Mouse (Mus musculus): ENCODE measurements around the gene Pex26.

Pex26 gene

DNA sequence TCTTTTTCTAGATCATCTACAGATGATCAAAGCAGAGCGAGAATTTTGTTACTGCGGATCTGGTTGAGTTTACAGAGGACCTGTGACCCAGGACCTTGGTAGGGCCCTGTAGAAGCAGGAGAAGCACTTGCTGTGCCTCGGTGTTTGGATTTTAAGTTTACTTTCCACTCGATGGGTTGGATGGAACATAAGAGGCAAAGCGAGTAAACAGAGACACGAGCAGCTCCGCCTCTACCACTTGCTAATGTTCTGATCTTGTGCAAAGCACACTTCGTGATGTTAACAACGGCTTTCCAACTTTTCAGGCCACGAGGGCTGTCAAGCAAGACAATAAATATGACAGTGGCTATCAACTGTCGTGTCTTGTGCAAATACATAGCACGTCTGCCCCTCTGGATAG is 20.9 kb upstream of the Pex26 start:
- ATAC-seq (ENCODE audit: insufficient number of reproducible peaks, low FRiP score, low TSS enrichment), result no peak

GRCm38 (mm10) chr6:121166098-121166552 is 17.3 kb upstream of the Pex26 start:
- ATAC-seq (ENCODE audit: insufficient number of reproducible peaks, low FRiP score, low TSS enrichment), result no peak

DNA sequence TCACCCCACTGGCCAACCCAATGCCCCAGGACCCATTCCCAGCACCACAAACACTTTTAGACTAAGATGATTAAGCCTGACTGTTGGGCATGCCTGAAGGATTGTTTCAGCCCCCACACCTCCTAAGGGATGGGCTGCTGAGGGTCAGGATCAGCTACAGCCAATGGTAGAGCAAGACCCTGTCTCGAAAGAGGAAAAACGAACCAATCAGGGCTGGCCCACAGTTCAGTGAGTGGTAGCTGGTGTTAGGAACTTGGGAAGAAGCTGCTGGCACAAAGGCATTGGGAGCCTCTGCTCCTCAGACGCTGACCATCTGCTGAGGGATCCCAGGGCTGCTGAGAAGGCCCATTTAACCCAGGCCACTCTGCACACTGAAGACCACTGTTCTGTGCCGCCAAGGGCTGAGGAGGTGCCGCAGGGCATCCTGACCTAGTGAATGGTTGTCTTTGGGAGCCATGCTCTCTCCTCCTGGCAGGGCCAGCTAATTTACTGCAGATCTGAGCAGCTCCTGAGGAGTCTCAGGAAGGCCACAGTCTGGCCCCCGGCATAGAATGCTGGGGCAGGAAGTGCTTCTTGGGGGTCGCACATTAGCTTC is 16.0 kb upstream of the Pex26 start:
- no peak for ATAC-seq (ENCODE audit: insufficient number of reproducible peaks, low FRiP score, low TSS enrichment)

DNA sequence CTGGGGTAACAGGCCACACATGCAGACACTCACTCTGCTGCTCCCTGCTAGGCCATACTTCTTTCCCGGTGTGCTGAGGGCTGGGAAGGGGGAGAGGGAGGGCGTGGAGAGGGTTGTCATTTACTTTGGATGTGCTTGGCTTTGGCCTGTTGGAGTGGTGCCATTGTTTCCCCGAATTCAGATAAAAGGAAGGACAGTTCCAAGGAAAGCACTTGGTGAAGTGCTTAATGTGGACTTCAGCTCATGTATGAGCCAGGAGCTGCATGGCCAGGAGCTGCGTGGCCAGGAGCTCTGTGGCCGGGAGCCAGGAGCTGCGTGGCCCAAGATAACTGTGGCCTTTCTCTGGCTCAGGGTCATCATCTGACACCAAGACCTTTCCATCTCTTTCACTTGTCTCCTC is 12.4 kb upstream of the Pex26 start:
- ATAC-seq (ENCODE audit: insufficient number of reproducible peaks, low FRiP score, low TSS enrichment), result no peak

DNA sequence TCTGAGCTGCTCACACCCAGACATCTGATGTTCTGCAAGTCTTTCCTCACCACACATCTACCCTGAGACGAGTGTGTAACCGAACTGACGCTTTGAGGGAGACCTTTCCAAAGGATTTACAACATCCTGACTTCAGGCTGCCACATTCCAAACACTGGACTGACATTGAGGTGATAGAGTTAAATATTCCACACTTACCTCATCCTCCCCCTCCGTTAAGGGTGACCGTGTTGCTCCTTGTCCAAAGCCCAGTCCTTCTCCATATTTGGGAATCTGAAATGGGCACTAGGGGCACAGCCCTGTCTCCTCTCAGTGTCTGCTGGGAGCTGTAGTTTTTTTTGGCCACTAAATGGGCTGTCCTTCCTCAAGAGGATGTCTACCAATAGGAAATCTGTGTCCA is 10.0 kb upstream of the Pex26 start:
- ATAC-seq (ENCODE audit: insufficient number of reproducible peaks, low FRiP score, low TSS enrichment), result no peak

GRCm38 (mm10) chr6:121174761-121175160 is 8.7 kb upstream of the Pex26 start:
- no peak for ATAC-seq (ENCODE audit: insufficient number of reproducible peaks, low FRiP score, low TSS enrichment)

DNA sequence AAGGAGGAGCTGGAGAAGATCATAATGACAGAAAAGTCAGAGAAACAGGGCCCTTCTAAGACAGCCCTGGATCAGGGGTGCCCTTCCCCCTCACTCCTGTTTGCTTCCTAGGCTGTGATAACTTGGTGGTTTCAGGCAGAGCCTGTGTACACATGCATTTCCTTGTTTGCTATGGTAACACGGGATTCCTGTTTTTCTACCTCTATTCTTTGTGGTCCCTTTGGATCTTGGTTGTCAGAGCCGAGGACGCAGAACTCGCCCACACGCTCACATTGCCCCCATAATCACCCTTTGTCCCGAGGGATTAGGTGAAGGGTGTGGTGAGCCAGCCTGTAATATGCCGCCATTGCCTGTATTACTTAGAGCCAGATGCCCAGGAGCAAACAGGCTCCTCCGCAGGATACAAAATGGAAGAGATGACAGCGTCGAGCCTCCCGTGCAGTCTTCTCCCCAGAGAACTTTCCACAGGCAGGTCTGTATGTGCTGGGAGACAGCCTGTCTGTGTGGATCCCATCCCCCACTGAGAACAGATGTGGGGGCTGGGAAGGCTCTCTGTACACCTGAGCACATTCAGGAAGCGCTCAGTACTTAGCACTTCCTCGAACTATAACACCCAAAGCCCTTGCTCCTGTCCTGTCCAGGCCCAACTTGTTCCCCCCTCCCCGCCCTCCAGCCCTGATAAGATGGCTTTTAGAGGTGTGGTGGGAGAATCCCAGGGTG is 7.3 kb upstream of the Pex26 start:
- no peak for ATAC-seq (ENCODE audit: insufficient number of reproducible peaks, low FRiP score, low TSS enrichment)

GRCm38 (mm10) chr6:121176731-121177098 is 6.8 kb upstream of the Pex26 start:
- no peak for ATAC-seq (ENCODE audit: insufficient number of reproducible peaks, low FRiP score, low TSS enrichment)

DNA sequence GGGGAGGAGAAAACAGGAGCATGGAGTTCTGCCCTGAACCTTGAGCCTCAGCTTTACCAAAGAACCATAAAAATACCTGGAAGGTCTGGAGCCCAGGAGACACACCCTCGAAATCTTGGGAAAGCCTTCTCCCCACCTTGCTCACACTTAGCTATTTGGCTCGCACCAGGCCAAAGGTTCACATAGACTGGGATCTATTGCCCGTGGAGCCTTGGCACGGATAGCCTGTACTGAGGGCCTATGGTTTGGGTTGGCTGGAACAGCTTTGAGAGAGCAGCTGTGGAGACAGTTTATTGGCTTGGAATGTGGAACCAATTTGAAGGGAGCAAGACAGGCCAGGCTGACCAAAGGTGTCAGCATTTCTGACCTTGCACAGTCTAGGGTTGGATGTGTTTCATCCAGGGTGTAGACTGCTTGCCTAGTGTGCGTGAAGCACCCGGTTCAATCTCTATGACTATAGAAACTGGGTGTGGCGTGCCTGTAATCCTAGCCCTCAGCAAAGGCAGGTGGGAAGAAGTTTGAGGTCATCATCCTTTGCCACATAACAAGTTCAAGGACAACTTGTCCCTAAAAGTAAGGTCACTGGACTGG is 6.3 kb upstream of the Pex26 start:
- no peak for ATAC-seq (ENCODE audit: insufficient number of reproducible peaks, low FRiP score, low TSS enrichment)

DNA sequence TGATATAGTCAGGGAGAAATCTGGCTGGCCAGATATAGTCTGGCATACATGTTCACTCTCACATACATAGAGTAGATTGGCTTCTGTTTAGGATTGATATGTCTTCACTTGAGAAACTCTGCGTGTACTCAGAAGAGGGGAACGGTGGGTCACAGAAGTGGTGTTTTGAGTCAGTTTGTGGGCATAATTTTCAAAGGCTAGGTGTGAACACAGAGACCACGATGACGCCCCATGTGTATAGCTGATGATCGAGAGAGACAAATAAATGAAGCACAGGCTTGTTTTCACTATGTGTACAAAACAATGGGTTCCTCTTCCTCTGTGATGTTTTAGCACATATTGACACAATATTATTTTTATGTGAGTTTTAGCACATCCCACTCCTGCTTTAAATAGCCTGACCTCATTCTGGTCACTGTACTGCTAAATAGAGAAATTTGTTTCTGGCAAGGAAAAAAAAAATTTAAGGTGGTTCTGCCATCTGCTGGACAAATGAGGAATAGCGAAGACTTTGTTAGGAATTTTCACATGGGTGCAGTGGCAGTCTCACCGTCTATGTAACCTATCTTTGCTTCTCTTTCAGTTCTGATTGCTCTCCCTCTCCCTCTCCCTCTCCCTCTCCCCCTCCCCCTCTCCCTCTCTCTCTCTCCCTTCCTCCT is 4.6 kb upstream of the Pex26 start:
- 0 out of 2 replicates have a peak, but pooled peaks have one; percentile 26 for ATAC-seq (ENCODE audit: insufficient number of reproducible peaks, low FRiP score, low TSS enrichment)

DNA sequence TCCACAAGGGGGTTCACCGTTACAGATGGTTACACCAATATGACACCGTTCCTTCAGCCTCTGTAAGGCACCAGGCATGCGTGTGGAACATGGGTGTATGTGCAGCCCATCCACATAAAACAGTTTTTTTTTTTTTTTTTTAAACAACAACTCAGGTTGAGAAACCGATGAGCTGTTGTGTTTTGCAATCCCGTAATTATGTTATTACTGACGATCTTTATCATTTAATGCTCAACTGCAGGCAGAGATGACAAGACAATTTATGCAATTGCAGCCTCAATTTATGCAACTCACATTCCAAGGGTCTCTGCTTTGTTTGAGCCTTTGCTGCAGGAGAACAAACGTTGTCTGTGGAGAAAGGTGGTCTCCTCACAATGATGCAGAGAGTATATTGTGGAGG is 3.6 kb upstream of the Pex26 start:
- no peak for ATAC-seq (ENCODE audit: insufficient number of reproducible peaks, low FRiP score, low TSS enrichment)

- ATAC-seq (ENCODE audit: insufficient number of reproducible peaks, low FRiP score, low TSS enrichment), result peak; percentile 49; the same call in 1 of the 2 replicates
Measured at GRCm38 (mm10) chr6:121184198-121185140, 1.0 kb downstream of the Pex26 start.

DNA sequence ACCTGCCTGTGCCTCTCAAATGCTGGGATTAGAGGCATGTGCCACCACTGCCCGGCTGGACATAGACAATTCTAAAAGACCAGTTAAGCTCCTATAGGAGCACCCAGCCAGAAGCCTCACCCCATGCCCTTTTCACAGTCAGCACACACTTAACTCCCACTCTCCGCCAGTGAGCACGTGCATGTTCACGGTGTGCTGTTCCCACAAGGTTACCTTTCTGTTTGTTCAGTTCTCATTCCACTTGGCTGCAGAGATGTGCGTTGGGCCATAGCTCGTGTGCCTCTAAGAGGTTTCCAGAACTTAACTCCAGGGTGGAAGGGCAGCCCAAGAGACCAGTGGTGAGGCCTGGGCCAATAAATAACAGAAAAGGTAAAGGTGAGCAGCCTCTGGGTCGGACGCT is 1.8 kb downstream of the Pex26 start:
- ATAC-seq (ENCODE audit: insufficient number of reproducible peaks, low FRiP score, low TSS enrichment), result no peak

DNA sequence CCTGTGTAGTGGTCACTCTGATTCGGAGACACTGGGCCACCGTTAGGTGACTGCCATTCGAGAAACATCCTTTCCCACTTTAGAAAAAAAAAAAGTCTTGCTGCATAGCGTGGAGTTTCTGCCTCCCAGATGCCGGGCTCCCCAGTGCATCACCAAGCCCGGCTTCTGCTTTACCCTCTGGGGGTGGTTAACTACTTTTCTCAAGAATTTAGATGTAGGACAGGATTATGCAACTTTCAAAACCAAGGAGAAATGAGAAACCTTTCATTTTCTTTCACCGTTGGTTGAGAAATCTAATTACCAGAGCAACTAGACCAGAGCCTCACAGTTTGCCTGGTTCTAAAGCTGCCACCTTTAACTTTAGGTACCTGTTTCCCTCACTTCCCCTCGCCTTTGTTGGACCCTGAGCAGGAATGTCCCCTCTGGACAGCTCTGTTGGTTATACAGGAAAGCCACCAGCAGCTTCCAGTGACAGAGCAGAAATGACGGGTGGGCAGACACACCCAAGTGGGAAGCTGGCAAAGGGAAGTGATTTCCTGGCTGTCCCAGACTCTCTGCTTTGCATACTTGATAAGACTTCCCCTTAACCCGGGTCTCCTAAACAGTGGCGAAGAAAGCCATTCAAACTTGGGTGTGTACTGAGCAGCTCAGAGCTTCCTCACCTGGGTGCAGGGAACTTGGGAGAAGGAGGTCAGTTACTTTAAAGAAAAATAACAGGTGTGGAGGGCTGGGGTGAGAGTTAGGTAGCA is 8.0 kb downstream of the Pex26 start:
- no peak for ATAC-seq (ENCODE audit: insufficient number of reproducible peaks, low FRiP score, low TSS enrichment)

DNA sequence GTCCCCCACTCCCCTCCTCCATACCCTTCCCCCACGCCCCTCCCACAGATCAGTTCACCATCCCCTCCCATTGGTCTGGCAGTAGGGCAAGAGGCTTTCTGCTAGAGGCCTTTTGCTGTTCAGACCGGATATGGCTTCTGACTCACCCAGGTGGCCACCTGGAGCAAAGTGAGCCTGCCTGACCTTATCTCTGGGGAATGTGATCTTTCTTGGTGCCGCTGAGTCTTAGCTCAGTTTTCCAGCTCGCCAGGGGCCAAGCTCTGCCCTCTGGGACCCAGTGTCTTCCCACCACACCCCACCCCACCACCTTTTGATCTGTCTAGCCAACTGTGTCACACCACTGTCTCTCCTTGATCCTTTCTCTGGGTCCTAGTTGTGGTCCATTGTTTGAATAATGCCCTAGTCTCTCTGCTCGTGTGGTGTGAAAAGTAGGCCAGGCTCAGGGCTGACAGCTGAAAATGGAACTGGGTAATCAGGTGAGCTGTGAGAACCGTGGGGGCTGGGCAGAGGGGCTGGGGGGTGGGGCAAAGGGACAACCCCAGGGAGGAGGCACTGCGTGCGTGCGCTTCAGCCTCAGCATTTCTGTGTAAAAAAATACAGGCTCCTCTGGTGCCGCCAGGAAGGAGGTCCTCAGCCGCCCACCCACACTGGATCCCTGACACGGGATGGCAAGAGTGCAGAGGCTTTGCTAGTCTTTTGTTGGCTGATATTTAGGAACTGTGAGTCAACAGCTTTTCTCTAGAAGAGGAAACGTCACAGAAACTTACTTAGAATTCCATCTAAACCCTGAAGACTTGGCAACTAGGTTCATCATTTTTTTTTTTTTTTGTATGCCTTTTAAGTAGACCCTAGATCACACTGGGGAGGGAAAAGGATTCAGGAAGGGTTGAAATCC is 10.8 kb downstream of the Pex26 start:
- no peak for ATAC-seq (ENCODE audit: insufficient number of reproducible peaks, low FRiP score, low TSS enrichment)

DNA sequence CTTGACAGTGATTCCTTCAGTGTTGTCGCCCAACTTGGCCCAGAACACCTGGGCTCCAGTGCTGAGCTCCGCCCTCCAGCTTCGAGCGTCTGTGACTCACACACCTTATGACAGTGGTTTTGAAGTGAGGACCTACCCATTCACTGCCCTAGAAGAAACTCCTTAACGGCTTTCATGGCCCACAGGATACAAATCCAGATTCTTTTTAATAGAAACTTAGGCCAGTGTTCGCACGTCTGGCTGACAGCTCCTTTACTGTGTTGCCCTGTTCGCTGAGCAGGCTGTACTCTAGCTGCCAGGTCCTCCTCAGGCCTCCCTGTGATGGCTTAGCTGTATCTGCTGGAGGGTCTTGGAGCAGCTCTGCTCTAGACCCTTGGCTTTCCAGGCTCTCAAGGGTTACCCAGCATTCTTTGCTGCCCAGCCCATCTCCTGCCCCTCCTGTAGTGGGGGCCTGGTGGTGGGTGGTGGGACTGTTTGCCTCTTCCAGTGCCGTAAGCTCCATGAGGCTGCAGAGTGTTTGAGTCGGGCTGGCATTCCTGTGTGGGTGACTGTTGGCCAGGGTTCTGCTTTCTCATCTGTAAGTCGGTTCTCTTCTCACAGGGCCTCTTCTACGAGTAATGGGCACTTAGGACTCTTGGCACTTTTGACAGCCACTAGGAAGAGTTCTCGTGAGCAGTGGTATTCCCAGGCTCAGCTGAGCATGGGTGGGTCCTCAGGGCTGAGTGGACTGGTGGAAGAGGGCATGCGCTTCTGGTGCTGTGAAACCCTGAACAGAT is 11.7 kb downstream of the Pex26 start:
- no peak for ATAC-seq (ENCODE audit: insufficient number of reproducible peaks, low FRiP score, low TSS enrichment)

- ATAC-seq (ENCODE audit: insufficient number of reproducible peaks, low FRiP score, low TSS enrichment), result no peak
Measured at GRCm38 (mm10) chr6:121197807-121198365, 14.4 kb downstream of the Pex26 start.

DNA sequence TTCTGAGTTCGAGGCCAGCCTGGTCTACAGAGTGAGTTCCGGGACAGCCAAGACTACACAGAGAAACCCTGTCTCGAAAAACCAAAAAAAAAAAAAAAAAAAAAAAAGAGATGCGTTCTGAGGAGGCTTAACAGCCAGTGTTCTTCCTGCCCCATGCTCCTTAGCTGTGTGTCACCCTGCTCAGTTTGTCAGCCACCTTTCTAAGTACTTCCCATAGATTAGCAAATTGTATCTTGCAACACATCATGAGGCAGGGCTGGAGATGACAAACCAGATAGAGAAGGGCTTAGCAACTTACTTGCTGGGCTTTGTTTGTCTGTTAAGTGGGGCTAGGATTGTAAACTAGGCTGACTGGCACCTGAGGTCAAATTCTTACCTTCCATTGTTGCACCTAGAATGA is 17.0 kb downstream of the Pex26 start:
- ATAC-seq (ENCODE audit: insufficient number of reproducible peaks, low FRiP score, low TSS enrichment), result no peak
